Mouse (Mus musculus) heart, embryonic 15.5 days (tissue): ENCODE results near the gene Phf13. TPM values are rescaled to one million over a fixed set of nuclear protein-coding genes. Genes with fewer than 3 reads are reported as not detected.

Source experiments
- ATAC-seq: fragments of 200-750 bp; cut with Nextera tagmentation; replicated peaks from 2 replicates; pipeline ENCODE4 v1.8.0; 2017; ENCODE audit warnings: low read depth, moderate TSS enrichment; ENCODE audit not compliant: insufficient number of reproducible peaks, insufficient read depth, low FRiP score
- H3K27ac ChIP-seq: fragments of 300-500 bp; sonication (generic); 2 replicates; pipeline ENCODE4 v1.5.1; 2015; ENCODE audit warnings: mild to moderate bottlenecking, inconsistent platforms
- H3K27me3 ChIP-seq: fragments of 300-500 bp; sonication (generic); 2 replicates; pipeline ENCODE4 v1.6.1; 2015; ENCODE audit warnings: inconsistent platforms
- H3K36me3 ChIP-seq: fragments of 300-500 bp; sonication (generic); 2 replicates; pipeline ENCODE4 v1.6.1; 2015; ENCODE audit warnings: mild to moderate bottlenecking, inconsistent platforms
- H3K4me1 ChIP-seq: fragments of 300-500 bp; sonication (generic); replicated peaks from 2 replicates; pipeline ENCODE4 v1.6.1; 2015; ENCODE audit warnings: inconsistent platforms
- H3K4me2 ChIP-seq: fragments of 300-500 bp; sonication (generic); 2 replicates; pipeline ENCODE4 v1.6.1; 2015; ENCODE audit warnings: inconsistent platforms, mild to moderate bottlenecking, moderate library complexity
- H3K4me3 ChIP-seq: fragments of 300-500 bp; sonication (generic); 2 replicates; pipeline ENCODE4 v1.5.1; 2015; ENCODE audit warnings: mild to moderate bottlenecking, inconsistent platforms
- H3K9ac ChIP-seq: fragments of 300-500 bp; sonication (generic); 2 replicates; pipeline ENCODE4 v1.6.1; 2015; ENCODE audit warnings: mild to moderate bottlenecking, inconsistent platforms
- H3K9me3 ChIP-seq: fragments of 300-500 bp; sonication (generic); replicated peaks from 2 replicates; pipeline ENCODE4 v1.6.1; 2016; ENCODE audit warnings: inconsistent platforms
- WGBS: fragments of 180-500 bp; shearing (Covaris S2); methylation state at CpG from one replicate; pipeline ENCODE4 v1.1.7; 2015; ENCODE audit warnings: mixed read lengths; 5-methylcytosine and 5-hydroxymethylcytosine counted together
- polyA plus RNA-seq: library from polyadenylated mRNA; unstranded; fragments of >200 nt; fragmentation: Nextera tagmentation; extraction: Ambion mirVana; gene quantifications from 2 replicates; pipeline ENCODE4 v1.2.1, GENCODE M21; 2015

Phf13 gene
- polyA plus RNA-seq, 1 experiment from 2014 or later = 15.2 TPM

- ATAC-seq = no peak
These were observed 5.3 kb upstream of the Phf13 start for GRCm38 (mm10) chr4:152001335-152001734.

GRCm38 (mm10) chr4:152000906-152001305, 4.8 kb upstream of the Phf13 start:
- 37% methylated on average over 4 of the region's 4 CpGs for WGBS
- ATAC-seq = no peak
- peaks cover 8% of the 10 kb centered on the region for H3K4me1 ChIP-seq

More at GRCm38 (mm10) chr4:152001335-152001734, 5.3 kb upstream of the Phf13 start:
- Histone ChIP-seq H3K36me3 (no peaks in the 10 kb centered on the region), H3K9me3 (no peaks in the 10 kb centered on the region), H3K27ac (no peak overlapping the region), H3K4me1 (peaks cover 8% of the 10 kb centered on the region), H3K4me3 (no peak overlapping the region), H3K9ac (no peak overlapping the region), H3K27me3 (no peaks in the 10 kb centered on the region), H3K4me2 (no peak overlapping the region)
- 70% methylated on average over 4 of the region's 4 CpGs for WGBS

GRCm38 (mm10) chr4:151999481-151999880, 3.4 kb upstream of the Phf13 start:
- no peak for ATAC-seq
- Histone ChIP-seq H3K9ac (no peak overlapping the region), H3K4me1 (peaks cover 10% of the 10 kb centered on the region), H3K4me2 (no peak overlapping the region), H3K4me3 (no peak overlapping the region), H3K27me3 (no peaks in the 10 kb centered on the region), H3K27ac (no peak overlapping the region), H3K36me3 (no peaks in the 10 kb centered on the region), H3K9me3 (no peaks in the 10 kb centered on the region)
- WGBS = 58% methylated on average over 3 of the region's 3 CpGs

More at GRCm38 (mm10) chr4:152000906-152001305, 4.8 kb upstream of the Phf13 start:
- no peaks in the 10 kb centered on the region for H3K27me3 ChIP-seq
- no peak overlapping the region for H3K4me3 ChIP-seq
- H3K4me2 ChIP-seq = no peak overlapping the region
- no peaks in the 10 kb centered on the region for H3K36me3 ChIP-seq
- no peak overlapping the region for H3K27ac ChIP-seq
- H3K9me3 ChIP-seq = no peaks in the 10 kb centered on the region
- H3K9ac ChIP-seq = no peak overlapping the region

- Histone ChIP-seq H3K36me3 (no peaks in the 10 kb centered on the region; the same call in 1 of the 2 replicates), H3K27me3 (no peaks in the 10 kb centered on the region), H3K4me3 (peak overlapping the region; percentile 100), H3K4me2 (peak overlapping the region; percentile 89), H3K9me3 (no peaks in the 10 kb centered on the region), H3K27ac (no peak overlapping the region), H3K9ac (no peak overlapping the region), H3K4me1 (peaks cover 25% of the 10 kb centered on the region)
- 55% methylated on average over 3 of the region's 3 CpGs for WGBS
- ATAC-seq = no peak
These were observed 1.6 kb upstream of the Phf13 start for GRCm38 (mm10) chr4:151997701-151998100.

- Histone ChIP-seq H3K4me2 (peak overlapping the region; percentile 89), H3K4me3 (peak overlapping the region; percentile 100), H3K27me3 (no peaks in the 10 kb centered on the region), H3K9me3 (no peaks in the 10 kb centered on the region), H3K9ac (peak overlapping the region; percentile 91), H3K4me1 (peaks cover 28% of the 10 kb centered on the region), H3K27ac (peak overlapping the region; percentile 94), H3K36me3 (peaks cover 7% of the 10 kb centered on the region)
- ATAC-seq = no peak
- 2% methylated on average over 13 of the region's 13 CpGs for WGBS
These were observed 829 bp upstream of the Phf13 start for GRCm38 (mm10) chr4:151996951-151997222.

- Histone ChIP-seq H3K9me3 (no peaks in the 10 kb centered on the region), H3K4me2 (peak overlapping the region; percentile 89), H3K27ac (peak overlapping the region; percentile 84), H3K36me3 (peaks cover 21% of the 10 kb centered on the region), H3K4me3 (peak overlapping the region; percentile 100), H3K27me3 (no peaks in the 10 kb centered on the region), H3K4me1 (peaks cover 28% of the 10 kb centered on the region), H3K9ac (peak overlapping the region; percentile 96)
- 1% methylated on average over 75 of the region's 111 CpGs for WGBS
- peak; percentile 24 for ATAC-seq
These were observed 486 bp downstream of the Phf13 start for GRCm38 (mm10) chr4:151995371-151996172.

- H3K4me2 ChIP-seq = peak overlapping the region; percentile 89
- no peaks in the 10 kb centered on the region for H3K27me3 ChIP-seq
- H3K27ac ChIP-seq = peak overlapping the region; percentile 84
- ATAC-seq = 0 out of 2 replicates have a peak, but pooled peaks have one; percentile 0
- peaks cover 26% of the 10 kb centered on the region for H3K36me3 ChIP-seq
- H3K9ac ChIP-seq = peak overlapping the region; percentile 96
- peaks cover 28% of the 10 kb centered on the region for H3K4me1 ChIP-seq
- H3K9me3 ChIP-seq = no peaks in the 10 kb centered on the region
- H3K4me3 ChIP-seq = peak overlapping the region; percentile 100
- 3% methylated on average over 61 of the region's 61 CpGs for WGBS
These were observed 1.6 kb downstream of the Phf13 start for GRCm38 (mm10) chr4:151994228-151995171.

GRCm38 (mm10) chr4:151993035-151993434, 3.0 kb downstream of the Phf13 start:
- Histone ChIP-seq H3K4me2 (0 out of 2 replicates have a peak overlapping the region, but pooled peaks have one; percentile 89), H3K4me3 (0 out of 2 replicates have a peak overlapping the region, but pooled peaks have one; percentile 2), H3K9ac (no peak overlapping the region), H3K36me3 (peaks cover 26% of the 10 kb centered on the region), H3K9me3 (no peaks in the 10 kb centered on the region), H3K4me1 (peaks cover 35% of the 10 kb centered on the region), H3K27ac (no peak overlapping the region), H3K27me3 (no peaks in the 10 kb centered on the region)
- ATAC-seq = no peak
- 60% methylated on average over 6 of the region's 6 CpGs for WGBS

- H3K36me3 ChIP-seq = peaks cover 26% of the 10 kb centered on the region
- 85% methylated on average over 9 of the region's 9 CpGs for WGBS
These were observed 4.0 kb downstream of the Phf13 start for GRCm38 (mm10) chr4:151992091-151992490.

GRCm38 (mm10) chr4:151989110-151989488, 7.0 kb downstream of the Phf13 start:
- H3K4me1 ChIP-seq = peaks cover 43% of the 10 kb centered on the region
- ATAC-seq = no peak
- peaks cover 26% of the 10 kb centered on the region for H3K36me3 ChIP-seq

More at GRCm38 (mm10) chr4:151992091-151992490, 4.0 kb downstream of the Phf13 start:
- no peak overlapping the region for H3K27ac ChIP-seq
- H3K4me1 ChIP-seq = peaks cover 37% of the 10 kb centered on the region
- no peaks in the 10 kb centered on the region for H3K9me3 ChIP-seq
- no peak overlapping the region for H3K4me3 ChIP-seq
- no peaks in the 10 kb centered on the region for H3K27me3 ChIP-seq
- H3K9ac ChIP-seq = no peak overlapping the region
- no peak for ATAC-seq
- no peak overlapping the region for H3K4me2 ChIP-seq

More at GRCm38 (mm10) chr4:151989110-151989488, 7.0 kb downstream of the Phf13 start:
- 35% methylated on average over 6 of the region's 6 CpGs for WGBS
- Histone ChIP-seq H3K9me3 (no peaks in the 10 kb centered on the region), H3K9ac (peak overlapping the region; percentile 94), H3K27ac (peak overlapping the region; percentile 83), H3K4me3 (peak overlapping the region; percentile 96), H3K4me2 (peak overlapping the region; percentile 83), H3K27me3 (no peaks in the 10 kb centered on the region)
